Mouse (Mus musculus): ENCODE results near the gene Wdr46. TPM values are rescaled to one million over a fixed set of nuclear protein-coding genes. Genes with fewer than 3 reads are reported as not detected.

Wdr46 gene
- total and polyA plus RNA-seq, 3 experiments = 39.8 to 72.4 (median 49.7) TPM

DNA sequence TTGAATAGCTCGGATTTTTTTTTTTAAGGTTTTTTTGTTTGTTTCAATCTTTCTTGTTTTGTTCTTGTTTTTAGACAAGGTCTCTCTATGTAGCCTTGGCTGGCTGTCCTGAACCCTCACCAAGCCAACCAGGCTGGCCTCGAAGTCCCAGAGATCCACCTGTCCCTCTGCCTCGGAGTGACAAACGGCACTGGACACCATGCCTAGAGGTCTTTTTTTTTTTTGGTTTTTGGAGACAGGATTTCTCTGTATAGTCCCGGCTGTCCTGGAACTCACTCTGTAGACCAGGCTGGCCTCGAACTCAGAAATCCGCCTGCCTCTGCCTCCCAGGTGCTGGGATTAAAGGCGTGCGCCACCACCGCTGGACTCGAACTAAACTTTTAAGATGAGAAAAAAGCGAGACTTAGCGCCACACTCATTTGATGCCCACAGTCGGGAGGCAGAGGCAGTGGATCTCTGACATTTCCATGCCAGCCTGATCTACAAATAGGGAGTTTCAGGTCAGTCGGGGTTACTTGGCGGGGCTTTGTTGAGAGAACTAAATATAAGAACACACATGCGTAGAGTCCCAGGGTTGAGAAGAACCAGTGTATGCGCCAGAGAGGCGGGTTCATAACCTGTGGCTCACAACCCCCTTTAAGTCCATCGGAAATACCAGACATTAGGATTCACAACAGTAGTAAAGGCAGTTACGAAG is 12.1 kb upstream of the Wdr46 start:
- DNase-seq (ENCODE audit: extremely low read depth) = no peak
- H3K27me3 ChIP-seq (replicated peaks) = no peaks in the 10 kb centered on the region
- H3K9ac ChIP-seq (ENCODE audit: insufficient read depth, low read depth) = no peak overlapping the region
- 0 out of 2 replicates have a peak, but pooled peaks cover 2% of the 10 kb centered on the region for H3K79me2 ChIP-seq (replicated peaks; ENCODE audit: control insufficient read depth, extremely low read depth, insufficient read depth, poor library complexity, severe bottlenecking)
- in situ Hi-C loops (cut with MboI; ENCODE audit: low pct_ligation_motif_present, low pct_unique_long_range_greater_than_20kb, low sequenced_read_pairs) (no loop called here), dilution Hi-C loops (cut with MboI; ENCODE audit: extremely low pct_ligation_motif_present, extremely low pct_unique_long_range_greater_than_20kb, low sequenced_read_pairs) (no loop called here)
- no peak overlapping the region for H3K27ac ChIP-seq (ENCODE audit: insufficient read depth, low read depth)
- TF ChIP-seq USF2 (conservative IDR thresholded peaks at IDR 0.05; ENCODE audit: low read depth, low read length) (no peak), CHD1 (IDR thresholded peaks at IDR 0.05; ENCODE audit: low read depth, low read length) (no peak), JUN (IDR thresholded peaks at IDR 0.05; ENCODE audit: insufficient read depth, low read depth, low read length) (no peak), SIN3A (IDR thresholded peaks at IDR 0.05; ENCODE audit: low read length) (no peak), ZMIZ1 (IDR thresholded peaks at IDR 0.05; ENCODE audit: low read depth, low read length) (no peak), RCOR1 (conservative IDR thresholded peaks at IDR 0.05; ENCODE audit: low read depth, low read length) (no peak), MXI1 (IDR thresholded peaks at IDR 0.05; ENCODE audit: low read depth, low read length) (no peak), CHD2 (IDR thresholded peaks at IDR 0.05; ENCODE audit: low read length) (no peak), HCFC1 (IDR thresholded peaks at IDR 0.05; ENCODE audit: low read depth, low read length) (no peak), POLR2AphosphoS2 (IDR thresholded peaks at IDR 0.05; ENCODE audit: low read depth, low read length) (no peak), NELFE (IDR thresholded peaks at IDR 0.05; ENCODE audit: low read depth, low read length) (no peak)
- H3K4me1 ChIP-seq (ENCODE audit: control insufficient read depth in 1 of 2, insufficient read depth in 2 of 2) = peaks cover 4 to 22% of the 10 kb centered on the region in 2 experiments
- H3K4me3 ChIP-seq (replicated peaks in 1 of 3; ENCODE audit: low read depth in 2 of 3, low read length in 2 of 3, poor library complexity in 1 of 3) = peak overlapping the region in 2 of 3 experiments; percentile 45 to 75
- peak overlapping the region; percentile 53 for H3K4me2 ChIP-seq (ENCODE audit: insufficient read depth, low read depth, poor library complexity, severe bottlenecking)
- H3K36me3 ChIP-seq (replicated peaks in 1 of 2; ENCODE audit: control insufficient read depth in 1 of 2, insufficient read depth in 1 of 2, low read length in 1 of 2) = peaks cover 51 to 72% of the 10 kb centered on the region in 2 experiments
- H3K9me3 ChIP-seq (replicated peaks; ENCODE audit: low read length) = peaks cover 3% of the 10 kb centered on the region

DNA sequence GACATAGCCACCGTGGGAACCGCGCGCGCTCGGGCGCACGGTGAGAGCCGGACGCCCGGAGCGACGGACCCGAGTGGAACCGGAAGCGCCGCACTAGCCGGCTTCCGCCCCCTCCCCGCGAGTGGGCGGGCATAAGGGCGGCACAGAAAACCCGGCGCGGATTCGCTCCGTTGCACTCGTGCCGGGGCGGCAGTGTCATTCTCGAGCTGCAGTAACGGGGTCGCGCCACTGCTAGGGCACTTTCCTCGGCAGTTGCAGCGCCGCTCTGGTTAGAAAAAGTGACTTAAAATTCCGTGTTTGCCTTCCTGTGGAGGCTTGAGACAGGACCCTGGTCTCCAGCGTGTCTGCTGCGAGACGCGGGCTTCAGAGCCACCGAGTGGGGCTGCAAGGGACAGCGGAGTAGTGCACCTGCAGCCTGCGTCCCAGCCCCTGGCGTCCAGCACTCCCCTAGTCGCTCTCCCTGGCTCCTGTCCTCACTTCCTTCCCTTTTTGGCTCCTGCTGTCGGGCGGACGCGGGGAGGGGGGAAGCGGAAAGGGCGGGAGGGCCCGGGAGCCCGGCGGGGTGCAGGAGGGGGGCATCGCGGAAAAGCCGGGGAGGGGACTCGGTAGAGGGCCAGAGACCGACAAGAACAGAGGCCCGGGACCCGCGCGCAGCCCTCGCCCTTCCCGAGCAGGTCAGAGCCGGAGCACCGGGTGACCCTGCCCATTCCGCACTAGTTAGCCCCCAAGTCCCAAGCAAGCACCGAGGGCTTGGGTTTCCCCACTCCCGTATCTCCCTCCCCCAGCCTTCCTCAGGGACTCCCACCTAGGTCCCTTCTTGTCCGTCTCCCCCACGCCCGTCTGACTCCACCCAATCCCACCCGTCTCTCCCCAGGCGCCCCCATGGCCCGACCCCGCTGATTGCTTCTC is 10.8 kb upstream of the Wdr46 start, which contains the start of gene Rgl2:
Gene Rgl2 (plus strand): TSS at position 173 of the 909 bp plus-strand sequence.
- DNase-seq (ENCODE audit: extremely low read depth) = peak; percentile 89
- TF ChIP-seq KAT2A (IDR thresholded peaks at IDR 0.05; ENCODE audit: insufficient replicate concordance, low read length) = peak; percentile 89; the same call in 1 of the 2 replicates
- peak; percentile 92 for TF ChIP-seq HCFC1 (IDR thresholded peaks at IDR 0.05; ENCODE audit: low read depth, low read length)
- TF ChIP-seq ELF1 (IDR thresholded peaks at IDR 0.05; ENCODE audit: low read depth, low read length) = peak; percentile 85
- TF ChIP-seq ZMIZ1 (IDR thresholded peaks at IDR 0.05; ENCODE audit: low read depth, low read length) = peak; percentile 81
- peak in 1 of 2 experiments; percentile 15; a peak in 1 of 4 replicates for TF ChIP-seq CTCF (conservative IDR thresholded peaks at IDR 0.05 in 1 of 2, IDR thresholded peaks at IDR 0.05 in 1 of 2; ENCODE audit: low read depth in 2 of 2, low read length in 2 of 2)
- peak; percentile 73 for TF ChIP-seq MEF2A (IDR thresholded peaks at IDR 0.05; ENCODE audit: borderline replicate concordance, low read depth, low read length)
- TF ChIP-seq NELFE (IDR thresholded peaks at IDR 0.05; ENCODE audit: low read depth, low read length) = peak; percentile 16; the same call in 1 of the 2 replicates
- TF ChIP-seq CHD1 (IDR thresholded peaks at IDR 0.05; ENCODE audit: low read depth, low read length) = no peak
- TF ChIP-seq IRF4 (IDR thresholded peaks at IDR 0.05; ENCODE audit: low read depth, low read length) = peak; percentile 81
- TF ChIP-seq TBP (conservative IDR thresholded peaks at IDR 0.05; ENCODE audit: low read depth, low read length) = peak; percentile 95
- TF ChIP-seq BHLHE40 (IDR thresholded peaks at IDR 0.05; ENCODE audit: low read depth, low read length) = peak; percentile 47; the same call in 1 of the 2 replicates
- TF ChIP-seq POLR2AphosphoS2 (IDR thresholded peaks at IDR 0.05; ENCODE audit: low read depth, low read length) = peak; percentile 97
- peak; percentile 76 for TF ChIP-seq UBTF (IDR thresholded peaks at IDR 0.05; ENCODE audit: low read depth, low read length)
- TF ChIP-seq JUN (IDR thresholded peaks at IDR 0.05; ENCODE audit: insufficient read depth, low read depth, low read length) = no peak
- TF ChIP-seq POLR2A (IDR thresholded peaks at IDR 0.05; ENCODE audit: low read depth, low read length) = peak; percentile 72
- TF ChIP-seq RCOR1 (conservative IDR thresholded peaks at IDR 0.05; ENCODE audit: low read depth, low read length) = peak; percentile 67; the same call in 1 of the 2 replicates
- peak; percentile 90 for TF ChIP-seq SIN3A (IDR thresholded peaks at IDR 0.05; ENCODE audit: low read length)
- peak; percentile 100 for TF ChIP-seq TCF12 (IDR thresholded peaks at IDR 0.05; ENCODE audit: low read depth, low read length)
- TF ChIP-seq GABPA (IDR thresholded peaks at IDR 0.05; ENCODE audit: insufficient replicate concordance, low read depth, low read length) = peak; percentile 35; the same call in 1 of the 2 replicates
- peak; percentile 57; the same call in 1 of the 2 replicates for TF ChIP-seq MAX (IDR thresholded peaks at IDR 0.05; ENCODE audit: low read length)
- peak; percentile 79; the same call in 1 of the 2 replicates for TF ChIP-seq MXI1 (IDR thresholded peaks at IDR 0.05; ENCODE audit: low read depth, low read length)
- TF ChIP-seq MAFK (IDR thresholded peaks at IDR 0.05; ENCODE audit: insufficient replicate concordance, low read length) = no peak
- no peak; the same call in 1 of the 2 replicates for TF ChIP-seq USF1 (IDR thresholded peaks at IDR 0.05; ENCODE audit: low read depth, low read length)
- TF ChIP-seq MYC (IDR thresholded peaks at IDR 0.05; ENCODE audit: low read depth, low read length) = no peak
- TF ChIP-seq USF2 (conservative IDR thresholded peaks at IDR 0.05; ENCODE audit: low read depth, low read length) = no peak

More for the DNA sequence above, 10.8 kb upstream of the Wdr46 start, which contains the start of gene Rgl2:
- Histone ChIP-seq H3K27ac (ENCODE audit: insufficient read depth, low read depth) (peak within 1 kb of the TSS; percentile 74), H3K9ac (ENCODE audit: insufficient read depth, low read depth) (peak within 1 kb of the TSS; percentile 85), H3K79me2 (replicated peaks; ENCODE audit: control insufficient read depth, extremely low read depth, insufficient read depth, poor library complexity, severe bottlenecking) (0 out of 2 replicates have a peak, but pooled peaks cover 2% of the 10 kb centered on the region), H3K4me1 (ENCODE audit: control insufficient read depth in 1 of 2, insufficient read depth in 2 of 2) (peaks cover 4 to 22% of the 10 kb centered on the region in 2 experiments), H3K4me3 (replicated peaks in 1 of 3; ENCODE audit: low read depth in 2 of 3, low read length in 2 of 3, poor library complexity in 1 of 3) (peak within 1 kb of the TSS; percentile 65 to 77 (median 75)), H3K36me3 (replicated peaks in 1 of 2; ENCODE audit: control insufficient read depth in 1 of 2, insufficient read depth in 1 of 2, low read length in 1 of 2) (peaks cover 46 to 72% of the 10 kb centered on the region in 2 experiments), H3K27me3 (replicated peaks) (no peaks in the 10 kb centered on the region), H3K4me2 (ENCODE audit: insufficient read depth, low read depth, poor library complexity, severe bottlenecking) (peak within 1 kb of the TSS; percentile 79), H3K9me3 (replicated peaks; ENCODE audit: low read length) (no peaks in the 10 kb centered on the region)
- dilution Hi-C loops (cut with MboI; ENCODE audit: extremely low pct_ligation_motif_present, extremely low pct_unique_long_range_greater_than_20kb, low sequenced_read_pairs) = no loop called here
- in situ Hi-C loops (cut with MboI; ENCODE audit: low pct_ligation_motif_present, low pct_unique_long_range_greater_than_20kb, low sequenced_read_pairs) = no loop called here
